In the genomic region with DNA sequence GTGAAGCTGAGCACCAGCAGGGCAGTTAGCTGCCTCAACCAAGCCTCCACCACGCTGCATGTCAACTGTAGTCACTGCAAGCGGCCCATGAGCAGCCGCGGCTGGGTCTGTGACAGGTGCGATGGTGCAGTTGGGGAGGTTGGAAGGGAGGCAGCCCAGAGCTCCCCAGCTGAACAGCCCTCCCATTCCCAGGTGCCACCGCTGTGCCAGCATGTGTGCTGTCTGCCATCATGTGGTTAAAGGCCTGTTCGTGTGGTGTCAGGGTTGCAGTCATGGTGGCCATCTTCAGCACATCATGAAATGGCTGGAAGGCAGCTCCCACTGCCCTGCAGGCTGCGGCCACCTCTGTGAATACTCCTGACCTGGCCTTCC, we compare ENCODE assay signal across 8 mouse cellular contexts. TPM values are rescaled to one million over a fixed set of nuclear protein-coding genes. Genes with fewer than 3 reads are reported as not detected.
A peak's percentile ranks its signal among the peaks of the same experiment; 100 is the strongest.
DNase-seq lines count a peak whose midpoint lies in the region; ATAC-seq and TF ChIP-seq lines count a peak whose summit lies in the region.

No protein-coding gene starts in this region.

- no peaks in the 10 kb centered on the region for H3K36me3 ChIP-seq in kidney, adult 2 months (ENCODE audit: control insufficient read depth, insufficient read depth, low read length)
- no peaks in the 10 kb centered on the region; the same call in none of the 2 replicates for H3K36me3 ChIP-seq in embryonic facial prominence, embryonic 11.5 days (replicated peaks; ENCODE audit: control insufficient read depth, insufficient read depth, low read depth, low read length)
- H3K36me3 ChIP-seq in intestine, embryonic 14.5 days (ENCODE audit: control insufficient read depth, insufficient read depth, low read length): peaks cover 45% of the 10 kb centered on the region
- H3K36me3 ChIP-seq in midbrain, postnatal 0 days (ENCODE audit: insufficient read depth, low read length): peaks cover 37% of the 10 kb centered on the region

- peak overlapping the region; percentile 42 for H3K4me2 ChIP-seq in embryonic facial prominence, embryonic 11.5 days (ENCODE audit: low read depth, low read length)
- peak overlapping the region; percentile 85 for H3K4me2 ChIP-seq in intestine, embryonic 14.5 days (ENCODE audit: low read length)
- peak overlapping the region; percentile 72 for H3K4me2 ChIP-seq in midbrain, postnatal 0 days (ENCODE audit: low read depth, low read length, poor library complexity, severe bottlenecking)

- TF ChIP-seq POLR2A in kidney, adult 2 months (IDR thresholded peaks at IDR 0.05; ENCODE audit: low read depth, low read length): no peak

- no peaks in the 10 kb centered on the region for H3K27me3 ChIP-seq in kidney, adult 2 months (replicated peaks; ENCODE audit: control insufficient read depth, insufficient read depth, low read length)
- H3K27me3 ChIP-seq in embryonic facial prominence, embryonic 11.5 days (ENCODE audit: control insufficient read depth, insufficient read depth, low read length): no peaks in the 10 kb centered on the region
- no peaks in the 10 kb centered on the region for H3K27me3 ChIP-seq in intestine, embryonic 14.5 days (replicated peaks; ENCODE audit: control insufficient read depth, insufficient read depth, low read length)
- no peaks in the 10 kb centered on the region for H3K27me3 ChIP-seq in midbrain, postnatal 0 days (ENCODE audit: insufficient read depth, low read length)

- 81% methylated on average over 8 of the region's 8 CpGs for WGBS in kidney, adult 2 months
- WGBS in embryonic facial prominence, embryonic 11.5 days: 84% methylated on average over 8 of the region's 8 CpGs
- WGBS in intestine, embryonic 14.5 days: 84% methylated on average over 8 of the region's 8 CpGs
- 83% methylated on average over 8 of the region's 8 CpGs for WGBS in midbrain, postnatal 0 days

- H3K27ac ChIP-seq in kidney, adult 2 months (ENCODE audit: insufficient read depth, low read depth, low read length): no peak overlapping the region
- no peak overlapping the region for H3K27ac ChIP-seq in embryonic facial prominence, embryonic 11.5 days (replicated peaks; ENCODE audit: low read depth, low read length)
- peak overlapping the region; percentile 82 for H3K27ac ChIP-seq in intestine, embryonic 14.5 days (ENCODE audit: low read depth)
- peak overlapping the region; percentile 95 for H3K27ac ChIP-seq in midbrain, postnatal 0 days (ENCODE audit: low read depth, low read length)

- DNase-seq in kidney, adult 2 months: no peak
- no peak for DNase-seq in kidney, adult 8-10 months
- no peak for DNase-seq in embryonic facial prominence, embryonic 11.5 days (ENCODE audit: low spot score)
- no peak for DNase-seq in intestine, embryonic 14.5 days (ENCODE audit: low spot score)
- DNase-seq in midbrain, postnatal 0 days (ENCODE audit: low spot score): no peak
- no peak for DNase-seq in ovary, adult 18-20 months (ENCODE audit: low spot score)
- no peak for DNase-seq in gastrocnemius, postnatal 25 days

- TF ChIP-seq CTCF in kidney, adult 2 months (conservative IDR thresholded peaks at IDR 0.05; ENCODE audit: insufficient read depth, insufficient read length, low read depth, low read length): no peak
- TF ChIP-seq CTCF in midbrain, postnatal 0 days (IDR thresholded peaks at IDR 0.05): no peak

- no peaks in the 10 kb centered on the region for H3K9me3 ChIP-seq in embryonic facial prominence, embryonic 11.5 days (replicated peaks; ENCODE audit: control insufficient read depth, low read length)
- H3K9me3 ChIP-seq in intestine, embryonic 14.5 days (ENCODE audit: control insufficient read depth, low read length): no peaks in the 10 kb centered on the region
- no peaks in the 10 kb centered on the region for H3K9me3 ChIP-seq in midbrain, postnatal 0 days (ENCODE audit: low read length)

- H3K4me1 ChIP-seq in kidney, adult 2 months (ENCODE audit: control insufficient read depth, insufficient read depth, low read length): peaks cover 20% of the 10 kb centered on the region
- peaks cover 18% of the 10 kb centered on the region for H3K4me1 ChIP-seq in embryonic facial prominence, embryonic 11.5 days (ENCODE audit: control insufficient read depth, insufficient read depth, low read length)
- peaks cover 45% of the 10 kb centered on the region for H3K4me1 ChIP-seq in intestine, embryonic 14.5 days (replicated peaks; ENCODE audit: control insufficient read depth, insufficient read depth, low read length)
- peaks cover 29% of the 10 kb centered on the region for H3K4me1 ChIP-seq in midbrain, postnatal 0 days (ENCODE audit: insufficient read depth, low read length)

- peak overlapping the region; percentile 80; the same call in 1 of the 2 replicates for H3K9ac ChIP-seq in embryonic facial prominence, embryonic 11.5 days (replicated peaks; ENCODE audit: low read length)
- H3K9ac ChIP-seq in intestine, embryonic 14.5 days (ENCODE audit: low read length): no peak overlapping the region
- peak overlapping the region; percentile 78; the same call in 1 of the 2 replicates for H3K9ac ChIP-seq in midbrain, postnatal 0 days (replicated peaks; ENCODE audit: low read length, poor library complexity, severe bottlenecking)

- H3K4me3 ChIP-seq in kidney, adult 2 months (ENCODE audit: insufficient read depth, low read depth, low read length): peak overlapping the region; percentile 67; the same call in 1 of the 2 replicates
- H3K4me3 ChIP-seq in embryonic facial prominence, embryonic 11.5 days (ENCODE audit: low read depth, low read length): no peak overlapping the region
- H3K4me3 ChIP-seq in intestine, embryonic 14.5 days (ENCODE audit: low read depth, low read length): peak overlapping the region; percentile 69
- H3K4me3 ChIP-seq in midbrain, postnatal 0 days (ENCODE audit: low read depth, low read length): peak overlapping the region; percentile 55

- no peak for ATAC-seq in embryonic facial prominence, embryonic 11.5 days (replicated peaks; ENCODE audit: insufficient number of reproducible peaks, low FRiP score, low TSS enrichment, low read depth)
- ATAC-seq in intestine, embryonic 14.5 days (replicated peaks; ENCODE audit: low FRiP score, low TSS enrichment, low read depth): no peak
- no peak for ATAC-seq in midbrain, postnatal 0 days (ENCODE audit: low FRiP score)
- no peak for ATAC-seq in megakaryocyte progenitor cell, adult 5-6 weeks (replicated peaks; ENCODE audit: poor library complexity)

RNA-seq across cellular contexts. Expression of gene Jmjd8, which starts 0.5 kb away (rescaled TPM):
- polyA plus RNA-seq in kidney, adult 2 months (2012; rRNA removed): 132 and 139 TPM in 2 replicates
- polyA plus RNA-seq in embryonic facial prominence, embryonic 11.5 days (2014; fragmentation: Nextera tagmentation; extraction: Ambion mirVana): 42.0 and 47.7 TPM in 2 replicates
- 39.5 and 40.2 TPM in 2 replicates for polyA plus RNA-seq in intestine, embryonic 14.5 days (2014; fragmentation: Nextera tagmentation; extraction: Ambion mirVana)
- 39.1 and 46.2 TPM in 2 replicates for total RNA-seq in midbrain, postnatal 0 days (2014; rRNA removed)
- 43.8 and 45.9 TPM in 2 replicates for polyA plus RNA-seq in midbrain, postnatal 0 days (2015; fragmentation: Nextera tagmentation; extraction: Ambion mirVana)
- total RNA-seq in megakaryocyte progenitor cell, adult 5-6 weeks (2015): 12.0 and 15.6 TPM in 2 replicates
- 19.5 and 22.8 TPM in 2 replicates for total RNA-seq in megakaryocyte progenitor cell, adult 5-6 weeks (2017)
- total RNA-seq in gastrocnemius, postnatal 25 days (2021): 10 to 100 TPM; 14.3 to 18.9 TPM

RNA-seq across cellular contexts. Expression of gene Wdr24, which starts 4.8 kb away (rescaled TPM):
- polyA plus RNA-seq in kidney, adult 2 months (2012; rRNA removed): 34.9 and 42.1 TPM in 2 replicates
- 24.5 and 26.9 TPM in 2 replicates for polyA plus RNA-seq in embryonic facial prominence, embryonic 11.5 days (2014; fragmentation: Nextera tagmentation; extraction: Ambion mirVana)
- polyA plus RNA-seq in intestine, embryonic 14.5 days (2014; fragmentation: Nextera tagmentation; extraction: Ambion mirVana): 29.4 and 30.8 TPM in 2 replicates
- 33.4 and 37.6 TPM in 2 replicates for total RNA-seq in midbrain, postnatal 0 days (2014; rRNA removed)
- polyA plus RNA-seq in midbrain, postnatal 0 days (2015; fragmentation: Nextera tagmentation; extraction: Ambion mirVana): 24.7 and 27.3 TPM in 2 replicates
- total RNA-seq in megakaryocyte progenitor cell, adult 5-6 weeks (2015): 10.0 and 10.1 TPM in 2 replicates
- total RNA-seq in megakaryocyte progenitor cell, adult 5-6 weeks (2017): 16.1 and 18.0 TPM in 2 replicates
- total RNA-seq in gastrocnemius, postnatal 25 days (2021): 10 to 100 TPM in 1 of 2 experiments, 1 to 10 TPM in 1; 9.3 to 10.5 TPM

RNA-seq across cellular contexts. Expression of gene Stub1, which starts 5.0 kb away (rescaled TPM):
- polyA plus RNA-seq in kidney, adult 2 months (2012; rRNA removed): 140 and 144 TPM in 2 replicates
- polyA plus RNA-seq in embryonic facial prominence, embryonic 11.5 days (2014; fragmentation: Nextera tagmentation; extraction: Ambion mirVana): 323 and 352 TPM in 2 replicates
- 345 and 350 TPM in 2 replicates for polyA plus RNA-seq in intestine, embryonic 14.5 days (2014; fragmentation: Nextera tagmentation; extraction: Ambion mirVana)
- 237 and 248 TPM in 2 replicates for total RNA-seq in midbrain, postnatal 0 days (2014; rRNA removed)
- polyA plus RNA-seq in midbrain, postnatal 0 days (2015; fragmentation: Nextera tagmentation; extraction: Ambion mirVana): 374 and 397 TPM in 2 replicates
- 66.5 and 73.4 TPM in 2 replicates for total RNA-seq in megakaryocyte progenitor cell, adult 5-6 weeks (2015)
- total RNA-seq in megakaryocyte progenitor cell, adult 5-6 weeks (2017): 99.5 and 106 TPM in 2 replicates
- 10 to 100 TPM; 76.9 to 84.4 TPM for total RNA-seq in gastrocnemius, postnatal 25 days (2021)

RNA-seq across cellular contexts. Expression of gene Rhbdl1, which starts 8.9 kb away (rescaled TPM):
- 9.2 and 13.9 TPM in 2 replicates for polyA plus RNA-seq in kidney, adult 2 months (2012; rRNA removed)
- 1.1 and 1.5 TPM in 2 replicates for polyA plus RNA-seq in embryonic facial prominence, embryonic 11.5 days (2014; fragmentation: Nextera tagmentation; extraction: Ambion mirVana)
- 1.3 and 1.5 TPM in 2 replicates for polyA plus RNA-seq in intestine, embryonic 14.5 days (2014; fragmentation: Nextera tagmentation; extraction: Ambion mirVana)
- 95.2 and 168 TPM in 2 replicates for total RNA-seq in midbrain, postnatal 0 days (2014; rRNA removed)
- polyA plus RNA-seq in midbrain, postnatal 0 days (2015; fragmentation: Nextera tagmentation; extraction: Ambion mirVana): 97.0 and 110 TPM in 2 replicates
- total RNA-seq in megakaryocyte progenitor cell, adult 5-6 weeks (2015): 1.0 and 1.1 TPM in 2 replicates
- total RNA-seq in megakaryocyte progenitor cell, adult 5-6 weeks (2017): 2.5 TPM in 1 of 2 replicates, not detected in the other
- 10 to 100 TPM; 18.3 to 20.8 TPM for total RNA-seq in gastrocnemius, postnatal 25 days (2021)

RNA-seq across cellular contexts. Expression of gene Gm20683, which starts 13.4 kb away (rescaled TPM):
- 26.3 and 50.3 TPM in 2 replicates for polyA plus RNA-seq in kidney, adult 2 months (2012; rRNA removed)
- 0.36 and 1.2 TPM in 2 replicates for polyA plus RNA-seq in embryonic facial prominence, embryonic 11.5 days (2014; fragmentation: Nextera tagmentation; extraction: Ambion mirVana)
- 1.6 and 2.3 TPM in 2 replicates for polyA plus RNA-seq in intestine, embryonic 14.5 days (2014; fragmentation: Nextera tagmentation; extraction: Ambion mirVana)
- total RNA-seq in midbrain, postnatal 0 days (2014; rRNA removed): 25.8 and 34.3 TPM in 2 replicates
- 11.9 and 14.2 TPM in 2 replicates for polyA plus RNA-seq in midbrain, postnatal 0 days (2015; fragmentation: Nextera tagmentation; extraction: Ambion mirVana)
- total RNA-seq in megakaryocyte progenitor cell, adult 5-6 weeks (2015): 0.17 and 0.32 TPM in 2 replicates
- 0.54 and 0.78 TPM in 2 replicates for total RNA-seq in megakaryocyte progenitor cell, adult 5-6 weeks (2017)
- total RNA-seq in gastrocnemius, postnatal 25 days (2021): 10 to 100 TPM; 13.8 to 16.5 TPM

Comparison
In these comparisons a context has a peak if more than half of its experiments do, and no peak if none do; other contexts are left out.
1. H3K27ac ChIP-seq: peak in intestine, embryonic 14.5 days (single experiment) and midbrain, postnatal 0 days (single experiment); none in kidney, adult 2 months (single experiment) and embryonic facial prominence, embryonic 11.5 days (single experiment).
2. Peak in every context shown above with its lines, with median percentiles within 50 percentile points of each other: H3K4me2 ChIP-seq.